Mouse (Mus musculus): ENCODE data around the gene Brwd3.
A peak's percentile ranks its signal among the peaks of the same experiment; 100 is the strongest.

Gene Brwd3

GRCm38 (mm10) chrX:108834090-108834774 is at the start of gene Brwd3:
Gene Brwd3, minus strand, starts transcription at chrX:108834372.
- peak; percentile 92 for DNase-seq

GRCm38 (mm10) chrX:108862632-108863031 is 28.5 kb upstream of the Brwd3 start:
- no peak for DNase-seq

- no peak for DNase-seq
Measured at GRCm38 (mm10) chrX:108842705-108843104, 8.5 kb upstream of the Brwd3 start.

- no peak for DNase-seq
Measured at GRCm38 (mm10) chrX:108836416-108836815, 2.2 kb upstream of the Brwd3 start.

- no peak for DNase-seq
Measured at GRCm38 (mm10) chrX:108835233-108835632, 1.1 kb upstream of the Brwd3 start.

GRCm38 (mm10) chrX:108833381-108834020 is 671 bp downstream of the Brwd3 start:
- peak; percentile 51 for DNase-seq

GRCm38 (mm10) chrX:108832674-108833189 is 1.4 kb downstream of the Brwd3 start:
- peak; percentile 85 for DNase-seq

- no peak for DNase-seq
Measured at GRCm38 (mm10) chrX:108831231-108831630, 2.9 kb downstream of the Brwd3 start.

- no peak for DNase-seq
Measured at GRCm38 (mm10) chrX:108828111-108828510, 6.1 kb downstream of the Brwd3 start.

GRCm38 (mm10) chrX:108797268-108797667 is 36.9 kb downstream of the Brwd3 start:
- DNase-seq, result no peak

GRCm38 (mm10) chrX:108783724-108784123 is 50.4 kb downstream of the Brwd3 start:
- DNase-seq, result no peak

GRCm38 (mm10) chrX:108731755-108732154 is 102.4 kb downstream of the Brwd3 start:
- no peak for DNase-seq

- no peak for DNase-seq
Measured at GRCm38 (mm10) chrX:108729564-108729963, 104.6 kb downstream of the Brwd3 start.

GRCm38 (mm10) chrX:108729068-108729467 is 105.1 kb downstream of the Brwd3 start:
- DNase-seq, result no peak

GRCm38 (mm10) chrX:108728334-108728733 is 105.8 kb downstream of the Brwd3 start:
- DNase-seq, result no peak

GRCm38 (mm10) chrX:108724241-108724640 is 109.9 kb downstream of the Brwd3 start:
- DNase-seq, result no peak

- no peak for DNase-seq
Measured at GRCm38 (mm10) chrX:108722447-108722846, 111.7 kb downstream of the Brwd3 start.

- no peak for DNase-seq
Measured at GRCm38 (mm10) chrX:108704312-108704711, 129.9 kb downstream of the Brwd3 start.

Data from cerebellum, adult 9-11 months (tissue).